Mouse (Mus musculus): ENCODE data around the gene Pnliprp2. TPM values are rescaled to one million over a fixed set of nuclear protein-coding genes. Genes with fewer than 3 reads are reported as not detected.

The Pnliprp2 gene
- polyA plus RNA-seq, 1 experiment from 2014 or later = 0.09 TPM

- H3K27ac ChIP-seq = no peak overlapping the region
- peaks cover 8% of the 10 kb centered on the region; the same call in 1 of the 2 replicates for H3K4me1 ChIP-seq (replicated peaks)
- no peaks in the 10 kb centered on the region for H3K9me3 ChIP-seq
- H3K4me2 ChIP-seq (replicated peaks) = no peak overlapping the region
- peak; percentile 70; the same call in 1 of the 2 replicates for ATAC-seq
- H3K36me3 ChIP-seq = peaks cover 16% of the 10 kb centered on the region; the same call in 1 of the 2 replicates
- no peak overlapping the region for H3K4me3 ChIP-seq (replicated peaks)
- no peaks in the 10 kb centered on the region for H3K27me3 ChIP-seq
- H3K9ac ChIP-seq (replicated peaks) = no peak overlapping the region
- WGBS = 6% methylated on average over 3 of the region's 3 CpGs
These were observed 46.8 kb downstream of the Pnliprp2 start for GRCm38 (mm10) chr19:58806364-58806763.

GRCm38 (mm10) chr19:58808864-58809263 is 49.3 kb downstream of the Pnliprp2 start:
- 87% methylated on average over 6 of the region's 6 CpGs for WGBS
- no peaks in the 10 kb centered on the region for H3K9me3 ChIP-seq
- no peak overlapping the region for H3K4me3 ChIP-seq (replicated peaks)
- H3K36me3 ChIP-seq = no peaks in the 10 kb centered on the region; the same call in 1 of the 2 replicates
- H3K9ac ChIP-seq (replicated peaks) = no peak overlapping the region
- H3K4me2 ChIP-seq (replicated peaks) = no peak overlapping the region
- peaks cover 8% of the 10 kb centered on the region; the same call in 1 of the 2 replicates for H3K4me1 ChIP-seq (replicated peaks)
- 0 out of 2 replicates have a peak, but pooled peaks have one; percentile 51 for ATAC-seq
- H3K27ac ChIP-seq = no peak overlapping the region
- H3K27me3 ChIP-seq = no peaks in the 10 kb centered on the region

- Histone ChIP-seq H3K9me3 (no peaks in the 10 kb centered on the region), H3K27ac (no peak overlapping the region), H3K4me3 (replicated peaks) (no peak overlapping the region), H3K4me1 (replicated peaks) (peaks cover 8% of the 10 kb centered on the region; the same call in 1 of the 2 replicates), H3K27me3 (no peaks in the 10 kb centered on the region), H3K4me2 (replicated peaks) (no peak overlapping the region), H3K9ac (replicated peaks) (no peak overlapping the region), H3K36me3 (no peaks in the 10 kb centered on the region)
- 80% methylated on average over 5 of the region's 5 CpGs for WGBS
- ATAC-seq = no peak
These were observed 51.0 kb downstream of the Pnliprp2 start for GRCm38 (mm10) chr19:58810536-58810935.

DNA sequence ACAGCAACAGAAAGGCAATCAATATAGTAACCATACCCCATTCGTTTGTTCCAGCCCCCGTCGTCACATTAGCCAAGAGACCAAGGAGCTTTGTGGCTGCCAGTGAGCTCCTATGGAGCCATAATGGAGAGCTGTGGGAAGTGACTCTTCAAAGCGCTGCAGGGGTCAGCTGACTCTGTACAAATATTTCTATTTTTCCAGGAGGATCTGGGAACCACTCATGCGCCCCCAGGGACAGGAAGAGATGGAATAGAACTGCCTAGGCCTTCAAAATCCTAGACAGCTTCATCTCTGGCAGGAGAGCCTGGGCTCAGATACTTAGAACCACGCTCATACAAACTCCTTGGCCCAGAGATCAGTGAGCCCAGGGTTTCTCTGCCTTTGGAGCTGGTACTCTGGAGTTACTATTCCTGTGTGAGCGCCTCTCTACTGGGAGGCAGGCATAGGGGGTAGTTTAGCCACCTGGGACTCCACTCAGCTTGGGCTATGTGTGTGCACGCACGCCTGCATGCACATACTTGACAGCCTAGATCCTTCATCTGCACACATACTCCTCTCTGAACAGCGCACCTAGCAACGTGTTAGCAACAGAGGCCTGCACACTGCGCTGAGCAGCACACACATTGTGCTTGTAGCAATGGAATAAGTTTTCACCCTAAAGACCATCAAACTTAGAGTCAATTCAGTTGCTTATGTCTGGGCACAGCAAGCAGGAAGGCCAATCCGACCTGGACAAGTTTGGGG is 55.8 kb downstream of the Pnliprp2 start:
- H3K27ac ChIP-seq = no peak overlapping the region
- H3K9me3 ChIP-seq = no peaks in the 10 kb centered on the region
- no peaks in the 10 kb centered on the region for H3K27me3 ChIP-seq
- H3K36me3 ChIP-seq = peaks cover 10% of the 10 kb centered on the region
- H3K4me1 ChIP-seq (replicated peaks) = no peaks in the 10 kb centered on the region
- no peak for ATAC-seq
- no peak overlapping the region for H3K9ac ChIP-seq (replicated peaks)
- WGBS = 84% methylated on average over 13 of the region's 13 CpGs
- H3K4me3 ChIP-seq (replicated peaks) = no peak overlapping the region
- no peak overlapping the region for H3K4me2 ChIP-seq (replicated peaks)

DNA sequence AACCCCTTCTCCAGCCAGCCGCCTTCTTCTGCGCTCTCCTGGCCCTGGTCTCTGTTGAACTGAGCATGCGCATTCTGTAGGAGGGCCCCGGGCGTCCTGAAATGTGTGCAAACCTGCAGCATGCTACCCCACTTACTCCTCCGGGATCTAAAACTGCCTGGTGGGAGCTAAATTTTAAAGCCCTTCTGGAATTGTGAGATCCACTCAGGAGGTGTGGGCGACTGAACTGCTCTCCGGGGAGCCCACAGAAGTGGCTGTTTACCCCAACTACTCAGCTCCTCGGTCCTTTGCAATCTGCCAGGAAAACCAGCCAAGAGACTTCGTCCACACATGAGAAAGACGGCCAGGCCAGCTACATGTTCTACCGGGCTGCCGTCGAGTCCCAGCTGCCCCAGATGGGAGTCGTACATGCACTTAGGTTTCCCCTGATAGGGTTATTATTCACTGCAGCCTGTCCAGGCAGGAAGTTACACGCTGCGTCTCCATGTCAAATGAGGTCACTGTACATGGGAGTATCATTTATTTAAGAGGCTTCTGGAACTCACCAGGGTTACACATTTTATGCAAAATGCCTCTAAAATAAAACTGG is 57.0 kb downstream of the Pnliprp2 start:
- no peak for ATAC-seq
- no peak overlapping the region for H3K27ac ChIP-seq
- no peak overlapping the region for H3K4me2 ChIP-seq (replicated peaks)
- no peak overlapping the region for H3K4me3 ChIP-seq (replicated peaks)
- no peak overlapping the region for H3K9ac ChIP-seq (replicated peaks)
- 85% methylated on average over 17 of the region's 17 CpGs for WGBS
- no peaks in the 10 kb centered on the region for H3K27me3 ChIP-seq
- no peaks in the 10 kb centered on the region for H3K9me3 ChIP-seq
- H3K36me3 ChIP-seq = peaks cover 10% of the 10 kb centered on the region
- H3K4me1 ChIP-seq (replicated peaks) = no peaks in the 10 kb centered on the region

GRCm38 (mm10) chr19:58817398-58817797 is 57.9 kb downstream of the Pnliprp2 start:
- H3K9me3 ChIP-seq = no peaks in the 10 kb centered on the region
- H3K4me1 ChIP-seq (replicated peaks) = peaks cover under 1% of the 10 kb centered on the region; the same call in 1 of the 2 replicates
- no peak overlapping the region for H3K9ac ChIP-seq (replicated peaks)
- H3K36me3 ChIP-seq = peaks cover 15% of the 10 kb centered on the region
- WGBS = 84% methylated on average over 11 of the region's 11 CpGs
- H3K27ac ChIP-seq = no peak overlapping the region
- no peak overlapping the region for H3K4me2 ChIP-seq (replicated peaks)
- H3K4me3 ChIP-seq (replicated peaks) = no peak overlapping the region
- no peak for ATAC-seq
- no peaks in the 10 kb centered on the region for H3K27me3 ChIP-seq

GRCm38 (mm10) chr19:58818571-58819415 is 59.3 kb downstream of the Pnliprp2 start:
- Histone ChIP-seq H3K4me2 (replicated peaks) (no peak overlapping the region), H3K27ac (no peak overlapping the region), H3K27me3 (no peaks in the 10 kb centered on the region), H3K36me3 (peaks cover 19% of the 10 kb centered on the region), H3K9me3 (no peaks in the 10 kb centered on the region), H3K4me1 (replicated peaks) (peaks cover 6% of the 10 kb centered on the region), H3K4me3 (replicated peaks) (no peak overlapping the region), H3K9ac (replicated peaks) (no peak overlapping the region)
- 82% methylated on average over 14 of the region's 14 CpGs for WGBS
- ATAC-seq = no peak

DNA sequence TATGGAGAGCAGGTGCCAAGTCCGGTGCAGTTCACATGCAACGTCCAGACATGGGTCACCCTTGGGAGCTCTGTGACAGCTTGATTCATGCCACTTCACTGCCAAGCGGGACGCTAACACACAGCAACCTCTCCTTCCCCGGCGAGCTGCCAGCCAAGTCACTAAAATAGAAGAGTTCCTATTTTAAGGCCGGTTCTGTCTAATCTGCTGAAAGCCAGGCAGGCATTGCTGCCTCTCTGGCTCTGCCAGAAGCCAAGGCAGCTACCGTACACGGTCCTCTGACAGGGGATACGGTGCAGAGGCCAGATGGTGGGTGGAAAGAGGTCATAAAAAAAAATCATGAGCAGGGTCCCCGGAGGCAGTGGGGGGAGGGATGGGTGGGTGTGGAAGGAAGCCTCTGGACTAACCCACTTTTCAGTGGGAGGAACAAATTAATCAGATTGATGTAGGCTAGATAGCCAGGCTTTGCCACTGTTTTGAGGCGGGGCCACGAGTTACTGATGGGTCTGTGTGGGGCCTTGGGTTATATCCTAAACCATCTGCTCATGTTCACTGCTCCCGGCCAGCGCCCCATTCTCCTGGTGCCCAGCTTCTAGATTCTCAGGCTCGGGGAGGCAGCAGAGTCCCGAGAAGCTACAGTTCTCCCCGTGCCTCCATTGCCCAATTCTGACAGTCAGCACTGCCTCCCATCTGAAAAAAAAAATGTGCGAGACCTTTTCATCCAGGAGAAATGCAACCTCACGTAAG is 63.1 kb downstream of the Pnliprp2 start:
- H3K9me3 ChIP-seq = no peaks in the 10 kb centered on the region
- peak overlapping the region; percentile 5; the same call in 1 of the 2 replicates for H3K27ac ChIP-seq
- 77% methylated on average over 20 of the region's 20 CpGs for WGBS

DNA sequence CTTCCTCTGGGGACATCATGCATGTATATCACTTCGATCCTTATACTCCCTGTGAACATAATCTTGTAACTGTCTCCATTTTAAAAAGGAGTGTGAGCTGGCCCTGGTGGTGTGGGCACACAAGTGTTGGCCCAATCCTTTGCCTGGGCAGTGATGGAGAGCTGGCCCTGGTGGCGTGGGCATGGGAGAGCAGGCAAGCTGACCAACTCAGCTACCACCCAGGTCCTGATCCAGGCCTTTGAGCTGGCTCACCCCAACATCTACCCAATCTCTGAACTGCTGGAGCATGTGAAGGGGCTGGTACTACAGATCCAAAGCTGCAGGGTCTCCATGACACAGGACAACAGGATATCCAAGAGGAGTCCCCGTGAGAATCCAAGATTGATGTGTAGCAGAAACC is 63.8 kb downstream of the Pnliprp2 start:
- ATAC-seq = no peak
- peaks cover 29% of the 10 kb centered on the region for H3K36me3 ChIP-seq
- H3K9me3 ChIP-seq = no peaks in the 10 kb centered on the region
- H3K4me1 ChIP-seq (replicated peaks) = peaks cover 8% of the 10 kb centered on the region
- H3K27ac ChIP-seq = no peak overlapping the region
- no peaks in the 10 kb centered on the region for H3K27me3 ChIP-seq
- no peak overlapping the region for H3K4me3 ChIP-seq (replicated peaks)
- no peak overlapping the region for H3K9ac ChIP-seq (replicated peaks)
- WGBS = 93% methylated on average over 3 of the region's 3 CpGs
- H3K4me2 ChIP-seq (replicated peaks) = no peak overlapping the region

More for the DNA sequence above, 63.1 kb downstream of the Pnliprp2 start:
- Histone ChIP-seq H3K36me3 (peaks cover 29% of the 10 kb centered on the region), H3K4me2 (replicated peaks) (no peak overlapping the region), H3K4me1 (replicated peaks) (peaks cover 6% of the 10 kb centered on the region), H3K27me3 (no peaks in the 10 kb centered on the region), H3K9ac (replicated peaks) (no peak overlapping the region), H3K4me3 (replicated peaks) (no peak overlapping the region)
- no peak for ATAC-seq

GRCm38 (mm10) chr19:58824316-58824715 is 64.8 kb downstream of the Pnliprp2 start:
- Histone ChIP-seq H3K9ac (replicated peaks) (no peak overlapping the region), H3K36me3 (peaks cover 28% of the 10 kb centered on the region), H3K4me1 (replicated peaks) (peaks cover 16% of the 10 kb centered on the region), H3K27ac (no peak overlapping the region), H3K4me2 (replicated peaks) (no peak overlapping the region), H3K27me3 (no peaks in the 10 kb centered on the region), H3K9me3 (no peaks in the 10 kb centered on the region), H3K4me3 (replicated peaks) (no peak overlapping the region)
- WGBS = 88% methylated on average over 1 of the region's 1 CpGs
- ATAC-seq = no peak

All from midbrain, embryonic 13.5 days (tissue).